Mouse (Mus musculus): ENCODE measurements at regions not wholly inside any gene's neighbourhood (a gene's known extent, or its start where the extent isn't known, plus 50 kb on each side); places are given as distances from the start of the nearest gene placed in this dataset.

- no peak for TF ChIP-seq CTCF (IDR thresholded peaks at IDR 0.05; ENCODE audit: low read depth)
- TF ChIP-seq EP300 (IDR thresholded peaks at IDR 0.05; ENCODE audit: low read depth), result no peak
Measured at GRCm38 (mm10) chr1:164617871-164618270, 159.7 kb upstream of the Atp1b1 start.
